Mouse (Mus musculus) embryonic facial prominence, embryonic 10.5 days (tissue): ENCODE data around the gene 1700022I11Rik. TPM values are rescaled to one million over a fixed set of nuclear protein-coding genes. Genes with fewer than 3 reads are reported as not detected.
A peak's percentile ranks its signal among the peaks of the same experiment; 100 is the strongest.
"Not testable (repeated sequence)": the region's sequence is repeated elsewhere in the genome, so short reads cannot be mapped to it uniquely, and the experiment has no call there.

Experiments
- DNase-seq: peaks from one replicate; pipeline ENCODE4 v3.0.0-alpha.2; 2017; ENCODE audit warnings: low spot score
- H3K27ac ChIP-seq: fragments of 300-500 bp; sonication (generic); replicated peaks from 2 replicates; pipeline ENCODE4 v1.5.1; 2016; ENCODE audit warnings: mild to moderate bottlenecking
- H3K27me3 ChIP-seq: fragments of 300-500 bp; sonication (generic); replicated peaks from 2 replicates; pipeline ENCODE4 v1.6.1; 2016; ENCODE audit warnings: low read depth, mild to moderate bottlenecking; ENCODE audit not compliant: poor library complexity, severe bottlenecking
- H3K36me3 ChIP-seq: fragments of 300-500 bp; sonication (generic); replicated peaks from 2 replicates; pipeline ENCODE4 v1.6.1; 2016; ENCODE audit warnings: mild to moderate bottlenecking, moderate library complexity
- H3K4me1 ChIP-seq: fragments of 300-500 bp; sonication (generic); 2 replicates; pipeline ENCODE4 v1.6.1; 2016
- H3K4me3 ChIP-seq: fragments of 300-500 bp; sonication (generic); 2 replicates; pipeline ENCODE4 v1.5.1; 2016; ENCODE audit warnings: mild to moderate bottlenecking, moderate library complexity
- H3K9me3 ChIP-seq: fragments of 300-500 bp; sonication (generic); 2 replicates; pipeline ENCODE4 v1.6.1; 2016; ENCODE audit warnings: mild to moderate bottlenecking
- WGBS: fragments of 180-500 bp; shearing (Covaris S2); methylation state at CpG from one replicate; pipeline ENCODE4 v1.1.7; 2016; 5-methylcytosine and 5-hydroxymethylcytosine counted together
- polyA plus RNA-seq: library from polyadenylated mRNA; unstranded; fragments of >200 nt; fragmentation: Nextera tagmentation; extraction: Ambion mirVana; gene quantifications from 2 replicates; pipeline ENCODE4 v1.2.1, GENCODE M21; 2016

The 1700022I11Rik gene
- polyA plus RNA-seq, 1 experiment from 2014 or later: 0.76 TPM

GRCm38 (mm10) chr4:42980467-42980866, 11.1 kb downstream of the 1700022I11Rik start:
- not testable (repeated sequence) for H3K9me3 ChIP-seq, H3K27me3 ChIP-seq, H3K4me1 ChIP-seq, H3K4me3 ChIP-seq, DNase-seq, H3K27ac ChIP-seq
- 93% methylated on average over 8 of the region's 8 CpGs for WGBS
- H3K36me3 ChIP-seq: peaks cover 96% of the 10 kb centered on the region

DNA sequence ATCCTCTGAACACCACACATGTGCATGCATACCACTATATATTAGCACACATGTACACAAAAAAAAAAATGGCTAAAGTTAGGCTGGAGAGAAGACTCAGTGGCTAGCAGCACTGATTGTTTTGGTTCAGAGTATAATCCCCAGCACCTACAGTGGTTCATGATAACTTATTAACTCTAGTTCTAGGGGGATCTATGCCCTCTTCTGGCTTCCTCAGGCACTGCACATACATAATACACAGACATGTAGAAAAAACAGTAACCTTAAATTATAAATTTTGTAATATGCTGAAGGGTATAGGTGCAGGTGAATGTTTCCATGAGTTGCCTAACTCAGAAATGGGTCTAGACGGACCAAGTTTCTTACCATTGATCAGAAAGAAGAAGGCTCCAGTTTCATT, 18.9 kb downstream of the 1700022I11Rik start:
- WGBS: 83% methylated on average over 1 of the region's 1 CpGs
- no peak for DNase-seq
- H3K4me1 ChIP-seq: no peaks in the 10 kb centered on the region
- H3K27me3 ChIP-seq: no peaks in the 10 kb centered on the region
- H3K9me3 ChIP-seq: no peaks in the 10 kb centered on the region
- H3K36me3 ChIP-seq: peaks cover 100% of the 10 kb centered on the region
- H3K27ac ChIP-seq: no peak overlapping the region
- no peak overlapping the region for H3K4me3 ChIP-seq

DNA sequence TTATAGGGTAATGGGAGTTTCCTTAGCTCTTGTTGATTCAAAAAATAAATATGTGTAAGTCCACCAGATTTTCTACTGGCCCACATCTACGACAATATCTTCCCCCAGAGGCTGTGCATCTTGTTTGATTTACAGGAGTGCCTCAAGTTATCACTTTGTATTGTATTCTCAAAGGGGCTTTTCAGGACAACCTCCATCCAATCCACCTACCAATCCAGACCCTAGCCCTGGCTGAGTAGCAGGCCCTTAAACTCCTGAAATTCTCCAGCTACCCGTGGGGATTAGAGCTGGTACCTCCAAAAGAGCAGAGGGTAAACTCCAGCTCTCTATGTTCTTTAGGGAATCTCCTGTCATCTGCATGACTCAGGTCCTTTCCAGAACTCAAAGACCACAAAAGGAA, 28.6 kb downstream of the 1700022I11Rik start:
- Histone ChIP-seq H3K27ac (no peak overlapping the region), H3K27me3 (no peaks in the 10 kb centered on the region), H3K9me3 (no peaks in the 10 kb centered on the region), H3K4me1 (peaks cover 18% of the 10 kb centered on the region), H3K4me3 (peak overlapping the region; percentile 94), H3K36me3 (peaks cover 64% of the 10 kb centered on the region)
- no peak for DNase-seq
- 80% methylated on average over 2 of the region's 2 CpGs for WGBS

- under 1% methylated on average over 51 of the region's 51 CpGs for WGBS
- peak overlapping the region; percentile 98 for H3K27ac ChIP-seq
- H3K9me3 ChIP-seq: no peaks in the 10 kb centered on the region
- peak overlapping the region; percentile 94 for H3K4me3 ChIP-seq
- no peaks in the 10 kb centered on the region for H3K27me3 ChIP-seq
- H3K36me3 ChIP-seq: peaks cover 52% of the 10 kb centered on the region
- peak; percentile 86 for DNase-seq
- peaks cover 18% of the 10 kb centered on the region for H3K4me1 ChIP-seq
Measured at GRCm38 (mm10) chr4:42999451-43000140, 30.2 kb downstream of the 1700022I11Rik start.

GRCm38 (mm10) chr4:43000141-43000986, 31.0 kb downstream of the 1700022I11Rik start, which contains the start of gene Vcp:
Gene Vcp, minus strand, starts transcription at chr4:43000507.
- peaks cover 52% of the 10 kb centered on the region for H3K36me3 ChIP-seq
- peaks cover 18% of the 10 kb centered on the region for H3K4me1 ChIP-seq
- 2% methylated on average over 56 of the region's 56 CpGs for WGBS
- peak; percentile 99 for DNase-seq
- peak within 1 kb of the TSS; percentile 98 for H3K27ac ChIP-seq
- peak within 1 kb of the TSS; percentile 94 for H3K4me3 ChIP-seq
- not testable (repeated sequence) for H3K9me3 ChIP-seq, H3K27me3 ChIP-seq

DNA sequence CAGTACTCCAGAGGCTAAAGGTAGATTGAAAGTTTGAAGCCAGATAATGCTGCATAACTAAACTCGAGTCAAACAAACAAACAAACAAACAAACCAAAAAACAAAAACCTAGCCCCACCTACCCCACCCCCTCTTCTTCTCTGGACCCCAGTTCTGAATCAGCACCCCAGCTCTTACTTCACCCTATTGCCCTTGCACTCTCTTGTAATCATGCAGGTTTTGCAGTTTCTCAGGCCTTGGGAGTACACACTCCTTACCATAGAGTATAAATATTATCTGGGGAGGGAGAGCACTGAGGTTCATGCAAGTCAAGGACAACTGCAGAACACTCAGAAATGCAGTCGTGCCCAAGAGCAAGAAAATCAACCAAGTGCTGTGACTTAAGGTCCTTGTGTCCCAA, 31.9 kb downstream of the 1700022I11Rik start:
- peak overlapping the region; percentile 98 for H3K27ac ChIP-seq
- peaks cover 51% of the 10 kb centered on the region for H3K36me3 ChIP-seq
- WGBS: 90% methylated on average over 2 of the region's 2 CpGs
- H3K27me3 ChIP-seq: no peaks in the 10 kb centered on the region
- H3K9me3 ChIP-seq: no peaks in the 10 kb centered on the region
- DNase-seq: no peak
- peak overlapping the region; percentile 94 for H3K4me3 ChIP-seq
- H3K4me1 ChIP-seq: peaks cover 18% of the 10 kb centered on the region

DNA sequence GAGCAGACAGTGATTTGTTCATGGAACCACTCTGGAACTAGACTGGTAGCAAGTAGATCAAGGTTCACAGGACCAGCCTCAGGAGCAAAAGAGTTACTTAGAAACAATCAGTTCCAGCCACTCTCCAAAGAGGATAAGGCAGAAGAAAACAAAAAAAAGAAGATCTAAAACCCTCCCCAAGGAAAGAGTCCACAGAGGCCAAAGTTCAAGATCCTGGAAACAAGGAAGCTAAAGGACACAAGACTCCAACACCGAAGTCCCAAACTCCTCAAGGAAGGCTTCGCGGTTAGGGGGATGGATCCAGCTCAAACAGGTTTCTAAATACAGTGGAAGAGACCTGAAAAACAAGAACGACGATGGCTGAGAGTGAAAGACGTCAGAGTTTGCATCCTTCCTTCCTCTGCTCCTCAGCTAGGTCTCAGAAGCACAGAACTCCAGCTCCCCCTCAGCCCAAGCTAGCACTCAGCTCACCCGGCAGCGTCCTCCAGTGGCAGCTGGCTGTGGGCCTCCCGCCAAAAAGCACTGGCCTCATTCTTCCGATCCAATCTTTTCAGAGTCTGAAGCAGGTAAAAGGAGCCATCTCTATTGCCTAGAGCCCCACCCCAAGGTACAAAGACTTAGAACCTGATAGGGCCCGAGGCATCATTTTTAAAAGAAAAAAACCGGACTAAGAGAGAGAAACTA, 33.5 kb downstream of the 1700022I11Rik start:
- H3K4me1 ChIP-seq: peaks cover 11% of the 10 kb centered on the region
- no peak for DNase-seq
- 81% methylated on average over 12 of the region's 12 CpGs for WGBS
- H3K27ac ChIP-seq: no peak overlapping the region
- no peak overlapping the region for H3K4me3 ChIP-seq
- peaks cover 46% of the 10 kb centered on the region for H3K36me3 ChIP-seq
- H3K27me3 ChIP-seq: no peaks in the 10 kb centered on the region
- no peaks in the 10 kb centered on the region for H3K9me3 ChIP-seq

DNA sequence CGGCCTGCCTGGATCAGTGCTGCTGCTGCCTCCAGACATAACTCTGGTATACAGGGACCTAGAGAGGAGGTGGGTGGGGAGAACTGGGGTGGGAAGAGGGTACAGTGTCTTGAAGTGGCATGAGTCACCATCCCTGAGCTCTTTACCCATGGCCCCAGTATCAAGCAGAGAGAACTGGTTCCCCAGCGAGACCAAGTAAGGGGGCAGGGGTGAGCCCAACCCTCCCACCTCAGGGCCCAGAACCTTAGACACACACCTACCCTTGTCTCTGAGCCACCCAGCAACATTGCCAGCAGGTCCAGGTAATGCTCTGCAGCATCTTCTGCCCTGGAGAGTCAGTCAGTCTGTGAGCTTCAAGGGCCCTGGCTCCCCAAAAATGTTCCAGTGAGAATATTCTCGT, 35.5 kb downstream of the 1700022I11Rik start:
- Histone ChIP-seq H3K4me3 (no peak overlapping the region), H3K4me1 (peaks cover 15% of the 10 kb centered on the region), H3K36me3 (peaks cover 39% of the 10 kb centered on the region), H3K27me3 (no peaks in the 10 kb centered on the region), H3K27ac (no peak overlapping the region), H3K9me3 (no peaks in the 10 kb centered on the region)
- no peak for DNase-seq
- WGBS: 92% methylated on average over 3 of the region's 3 CpGs

GRCm38 (mm10) chr4:43005765-43006164, 36.4 kb downstream of the 1700022I11Rik start:
- no peak for DNase-seq

GRCm38 (mm10) chr4:43010161-43011038, 41.0 kb downstream of the 1700022I11Rik start, which contains the start of gene Fancg:
Gene Fancg, minus strand, starts transcription at chr4:43010506.
- Histone ChIP-seq H3K4me3 (peak within 1 kb of the TSS; percentile 80), H3K36me3 (peaks cover 18% of the 10 kb centered on the region), H3K27me3 (no peaks in the 10 kb centered on the region), H3K27ac (peak within 1 kb of the TSS; percentile 89), H3K4me1 (peaks cover 19% of the 10 kb centered on the region), H3K9me3 (no peaks in the 10 kb centered on the region)
- WGBS: 1% methylated on average over 37 of the region's 37 CpGs
- peak; percentile 90 for DNase-seq

More at GRCm38 (mm10) chr4:43005765-43006164, 36.4 kb downstream of the 1700022I11Rik start:
- WGBS: 65% methylated on average over 2 of the region's 2 CpGs
- H3K27ac ChIP-seq: no peak overlapping the region
- H3K9me3 ChIP-seq: no peaks in the 10 kb centered on the region
- no peak overlapping the region for H3K4me3 ChIP-seq
- peaks cover 18% of the 10 kb centered on the region for H3K4me1 ChIP-seq
- H3K27me3 ChIP-seq: no peaks in the 10 kb centered on the region
- peaks cover 39% of the 10 kb centered on the region for H3K36me3 ChIP-seq

GRCm38 (mm10) chr4:43012091-43012490, 42.7 kb downstream of the 1700022I11Rik start:
- peaks cover 19% of the 10 kb centered on the region for H3K4me1 ChIP-seq
- H3K36me3 ChIP-seq: peaks cover 13% of the 10 kb centered on the region
- H3K4me3 ChIP-seq: no peak overlapping the region
- no peak for DNase-seq
- no peaks in the 10 kb centered on the region for H3K27me3 ChIP-seq
- 94% methylated on average over 1 of the region's 1 CpGs for WGBS
- no peaks in the 10 kb centered on the region for H3K9me3 ChIP-seq
- H3K27ac ChIP-seq: no peak overlapping the region
